ENCODE assay signal across 8 mouse cellular contexts in genomic region chr9:58274626-58275025, GRCm38 (mm10). TPM values are rescaled to one million over a fixed set of nuclear protein-coding genes. Genes with fewer than 3 reads are reported as not detected.
DNase-seq lines count a peak whose midpoint lies in the region; ATAC-seq and TF ChIP-seq lines count a peak whose summit lies in the region.
"Had no signal": no experiment of that assay in that cellular context is flagged by ENCODE, and none has a peak within 500 bp of the region (broad histone marks: within the 10 kb centered on the region; RNA-seq: fewer than 3 reads in every experiment).

No protein-coding gene starts in this region.

- no peak overlapping the region for H3K4me3 ChIP-seq in kidney, embryonic 15.5 days (replicated peaks)
- H3K4me3 ChIP-seq in ES-Bruce4 (ENCODE audit: low read depth, low read length): no peak overlapping the region; the same call in 1 of the 2 replicates
- H3K4me3 ChIP-seq in bone marrow, adult 2 months (replicated peaks; ENCODE audit: control insufficient read depth, low read depth, low read length): no peak overlapping the region
- H3K4me3 ChIP-seq in liver, embryonic 15.5 days (replicated peaks): no peak overlapping the region

- TF ChIP-seq CTCF in ES-Bruce4 (IDR thresholded peaks at IDR 0.05; ENCODE audit: low read depth, low read length): no peak
- TF ChIP-seq CTCF in bone marrow, adult 2 months (IDR thresholded peaks at IDR 0.05; ENCODE audit: control insufficient read depth, insufficient read depth, low read length): no peak

- H3K4me1 ChIP-seq in kidney, embryonic 15.5 days: peaks cover 43% of the 10 kb centered on the region
- peaks cover 3% of the 10 kb centered on the region for H3K4me1 ChIP-seq in ES-Bruce4 (ENCODE audit: control insufficient read depth, insufficient read depth, low read length)
- peaks cover 12% of the 10 kb centered on the region for H3K4me1 ChIP-seq in bone marrow, adult 2 months (ENCODE audit: control insufficient read depth, insufficient read depth, low read length)
- H3K4me1 ChIP-seq in liver, embryonic 15.5 days (replicated peaks): peaks cover 24% of the 10 kb centered on the region

- H3K9ac ChIP-seq in kidney, embryonic 15.5 days: no peak overlapping the region
- H3K9ac ChIP-seq in ES-Bruce4 (ENCODE audit: low read depth, poor library complexity, severe bottlenecking): peak overlapping the region; percentile 68
- H3K9ac ChIP-seq in liver, embryonic 15.5 days: no peak overlapping the region

- H3K36me3 ChIP-seq in kidney, embryonic 15.5 days: no peaks in the 10 kb centered on the region
- H3K36me3 ChIP-seq in ES-Bruce4 (ENCODE audit: control insufficient read depth, insufficient read depth, low read length, poor library complexity, severe bottlenecking): no peaks in the 10 kb centered on the region
- no peaks in the 10 kb centered on the region for H3K36me3 ChIP-seq in liver, embryonic 15.5 days (replicated peaks)

- no peak for TF ChIP-seq POLR2A in ES-Bruce4 (IDR thresholded peaks at IDR 0.05; ENCODE audit: insufficient read depth, low read length)
- no peak for TF ChIP-seq POLR2A in bone marrow, adult 2 months (IDR thresholded peaks at IDR 0.05; ENCODE audit: borderline replicate concordance, control insufficient read depth, low read depth, low read length)

- H3K4me2 ChIP-seq in kidney, embryonic 15.5 days: peak overlapping the region; percentile 40; the same call in 1 of the 2 replicates
- H3K4me2 ChIP-seq in liver, embryonic 15.5 days: no peak overlapping the region

- TF ChIP-seq EP300 in ES-Bruce4 (IDR thresholded peaks at IDR 0.05; ENCODE audit: insufficient read depth, low read depth, low read length): 0 out of 2 replicates have a peak, but pooled peaks have one; percentile 2

- DNase-seq in kidney, postnatal 25 days: no peak
- no peak for DNase-seq in left cerebral cortex, adult 9 months (ENCODE audit: low spot score in 2 of 2)
- no peak for DNase-seq in gastrocnemius, postnatal 10 days
- DNase-seq: gastrocnemius, postnatal 36 days had no signal

- no peaks in the 10 kb centered on the region for H3K9me3 ChIP-seq in kidney, embryonic 15.5 days (replicated peaks)
- no peaks in the 10 kb centered on the region for H3K9me3 ChIP-seq in ES-Bruce4 (replicated peaks; ENCODE audit: control insufficient read depth, insufficient read depth, low read length, poor library complexity, severe bottlenecking)
- H3K9me3 ChIP-seq in liver, embryonic 15.5 days (replicated peaks): no peaks in the 10 kb centered on the region

- no peaks in the 10 kb centered on the region for H3K27me3 ChIP-seq in kidney, embryonic 15.5 days
- no peaks in the 10 kb centered on the region for H3K27me3 ChIP-seq in ES-Bruce4 (ENCODE audit: control insufficient read depth, insufficient read depth, low read length, poor library complexity, severe bottlenecking)
- no peaks in the 10 kb centered on the region for H3K27me3 ChIP-seq in liver, embryonic 15.5 days

- H3K27ac ChIP-seq in kidney, embryonic 15.5 days: peak overlapping the region; percentile 94
- peak overlapping the region; percentile 97 for H3K27ac ChIP-seq in ES-Bruce4 (ENCODE audit: insufficient read depth, low read length)
- peak overlapping the region; percentile 2; the same call in 1 of the 2 replicates for H3K27ac ChIP-seq in bone marrow, adult 2 months (ENCODE audit: control insufficient read depth, insufficient read depth, low read depth, low read length, poor library complexity)
- H3K27ac ChIP-seq in liver, embryonic 15.5 days (replicated peaks): peak overlapping the region; percentile 10

- no peak for ATAC-seq in kidney, embryonic 15.5 days (replicated peaks; ENCODE audit: low FRiP score)
- no peak for ATAC-seq in liver, embryonic 15.5 days (ENCODE audit: insufficient read depth)

- 36% methylated on average over 3 of the region's 3 CpGs for WGBS in kidney, embryonic 15.5 days
- 26% methylated on average over 3 of the region's 3 CpGs for WGBS in bone marrow, adult 2 months
- 44% methylated on average over 3 of the region's 3 CpGs for whole genome bisulfite sequencing in liver, embryonic 15.5 days (ENCODE audit: insufficient replicate concordance)

RNA-seq across cellular contexts. Expression of gene Stoml1, which starts 21.7 kb away (rescaled TPM):
- 29.9 and 33.6 TPM in 2 replicates for polyA plus RNA-seq in kidney, embryonic 15.5 days (2015; fragmentation: Nextera tagmentation; extraction: Ambion mirVana)
- polyA plus RNA-seq in ES-Bruce4 (2011; ENCODE audit: insufficient read depth, insufficient read length, low read depth, missing spikeins): 24.6 and 26.5 TPM in 2 replicates
- polyA plus RNA-seq in bone marrow, adult 2 months (2011; ENCODE audit: insufficient read depth, insufficient read length, low replicate concordance, missing spikeins): 14.4 and 24.5 TPM in 2 replicates
- polyA plus RNA-seq in liver, embryonic 15.5 days (2015; fragmentation: Nextera tagmentation; extraction: Ambion mirVana): 4.1 and 5.0 TPM in 2 replicates
- 10 to 100 TPM in 1 of 2 experiments, 1 to 10 TPM in 1; 9.1 to 12.3 TPM for total RNA-seq in gastrocnemius, postnatal 10 days (2021)

RNA-seq across cellular contexts. Expression of gene Pml, which starts 25.0 kb away (rescaled TPM):
- polyA plus RNA-seq in kidney, embryonic 15.5 days (2015; fragmentation: Nextera tagmentation; extraction: Ambion mirVana): 21.0 and 24.7 TPM in 2 replicates
- 198 and 200 TPM in 2 replicates for polyA plus RNA-seq in ES-Bruce4 (2011; ENCODE audit: insufficient read depth, insufficient read length, low read depth, missing spikeins)
- polyA plus RNA-seq in bone marrow, adult 2 months (2011; ENCODE audit: insufficient read depth, insufficient read length, low replicate concordance, missing spikeins): 48.3 and 92.4 TPM in 2 replicates
- polyA plus RNA-seq in liver, embryonic 15.5 days (2015; fragmentation: Nextera tagmentation; extraction: Ambion mirVana): 19.3 and 22.0 TPM in 2 replicates
- total RNA-seq in gastrocnemius, postnatal 10 days (2021): 10 to 100 TPM in 1 of 2 experiments, 1 to 10 TPM in 1; 7.3 to 12.6 TPM

RNA-seq across cellular contexts. Expression of gene Loxl1, which starts 38.4 kb away (rescaled TPM):
- polyA plus RNA-seq in kidney, embryonic 15.5 days (2015; fragmentation: Nextera tagmentation; extraction: Ambion mirVana): 33.2 and 39.7 TPM in 2 replicates
- 3.4 and 3.6 TPM in 2 replicates for polyA plus RNA-seq in ES-Bruce4 (2011; ENCODE audit: insufficient read depth, insufficient read length, low read depth, missing spikeins)
- 4.0 and 5.2 TPM in 2 replicates for polyA plus RNA-seq in bone marrow, adult 2 months (2011; ENCODE audit: insufficient read depth, insufficient read length, low replicate concordance, missing spikeins)
- 2.7 TPM in 2 replicates for polyA plus RNA-seq in liver, embryonic 15.5 days (2015; fragmentation: Nextera tagmentation; extraction: Ambion mirVana)
- total RNA-seq in gastrocnemius, postnatal 10 days (2021): 10 to 100 TPM; 50.1 to 70.0 TPM

Comparison
In these comparisons a context has a peak if more than half of its experiments do, and no peak if none do; other contexts are left out.
1. H3K27ac ChIP-seq: peak in every context shown above with its lines; median percentile 97 in ES-Bruce4; 94 in kidney, embryonic 15.5 days; 10 in liver, embryonic 15.5 days; 2 in bone marrow, adult 2 months.